Mouse (Mus musculus) lung, postnatal 0 days (tissue): ENCODE results near the gene Mdfi. TPM values are rescaled to one million over a fixed set of nuclear protein-coding genes. Genes with fewer than 3 reads are reported as not detected.
A peak's percentile ranks its signal among the peaks of the same experiment; 100 is the strongest.

Source experiments
- ATAC-seq: fragments of 200-750 bp; cut with Nextera tagmentation; 2 replicates; pipeline ENCODE4 v1.8.0; 2017; ENCODE audit warnings: moderate library complexity
- DNase-seq: peaks from one replicate; pipeline ENCODE4 v3.0.0-alpha.2; 2016; ENCODE audit warnings: low spot score
- H3K27ac ChIP-seq: fragments of 300-500 bp; sonication (generic); 2 replicates; pipeline ENCODE4 v1.5.1; 2014; ENCODE audit warnings: antibody characterized with exemption, mild to moderate bottlenecking, low read length, mixed read lengths
- H3K27me3 ChIP-seq: fragments of 300-500 bp; sonication (generic); replicated peaks from 2 replicates; pipeline ENCODE4 v1.6.1; 2014; ENCODE audit warnings: low read length, mixed read lengths; ENCODE audit not compliant: insufficient read depth
- H3K36me3 ChIP-seq: fragments of 300-500 bp; sonication (generic); 2 replicates; pipeline ENCODE4 v1.6.1; 2014; ENCODE audit warnings: low read length, mixed read lengths; ENCODE audit not compliant: insufficient read depth
- H3K4me1 ChIP-seq: fragments of 300-500 bp; sonication (generic); 2 replicates; pipeline ENCODE4 v1.6.1; 2014; ENCODE audit warnings: antibody characterized with exemption, low read depth, low read length, mixed read lengths; ENCODE audit not compliant: insufficient read depth
- H3K4me2 ChIP-seq: fragments of 300-500 bp; sonication (generic); replicated peaks from 2 replicates; pipeline ENCODE4 v1.6.1; 2014; ENCODE audit warnings: low read depth, mild to moderate bottlenecking, low read length, moderate library complexity, mixed read lengths
- H3K4me3 ChIP-seq: fragments of 300-500 bp; sonication (generic); 2 replicates; pipeline ENCODE4 v1.5.1; 2014; ENCODE audit warnings: low read depth, low read length
- H3K9ac ChIP-seq: fragments of 300-500 bp; sonication (generic); replicated peaks from 2 replicates; pipeline ENCODE4 v1.6.1; 2014; ENCODE audit warnings: low read depth, mild to moderate bottlenecking
- H3K9me3 ChIP-seq: fragments of 300-500 bp; sonication (generic); 2 replicates; pipeline ENCODE4 v1.6.1; 2016; ENCODE audit warnings: low read length, mixed read lengths
- CTCF ChIP-seq: IDR thresholded peaks from 2 replicates; pipeline ENCODE4 v1.5.1; 2016; ENCODE audit warnings: antibody characterized with exemption, mild to moderate bottlenecking
- EP300 ChIP-seq: IDR thresholded peaks from 2 replicates; pipeline ENCODE4 v1.6.1; 2016; ENCODE audit warnings: antibody characterized with exemption, mild to moderate bottlenecking, control low read depth
- WGBS: fragments of 180-500 bp; shearing (Covaris S2); extraction: QIAGEN DNeasy Blood & Tissue Kit; methylation state at CpG from one replicate; pipeline ENCODE4 v1.1.7; 2014; 5-methylcytosine and 5-hydroxymethylcytosine counted together
- polyA plus RNA-seq: library from polyadenylated mRNA; unstranded; fragments of >200 nt; fragmentation: Nextera tagmentation; extraction: Ambion mirVana; gene quantifications from 2 replicates; pipeline ENCODE4 v1.2.1, GENCODE M21; 2015

Gene Mdfi
- polyA plus RNA-seq, 1 experiment from 2014 or later = 9.3 TPM

- WGBS = 61% methylated on average over 9 of the region's 9 CpGs
- Histone ChIP-seq H3K27me3 (no peaks in the 10 kb centered on the region), H3K4me1 (no peaks in the 10 kb centered on the region), H3K9ac (no peak overlapping the region), H3K27ac (no peak overlapping the region), H3K4me3 (no peak overlapping the region), H3K9me3 (no peaks in the 10 kb centered on the region), H3K36me3 (no peaks in the 10 kb centered on the region), H3K4me2 (no peak overlapping the region)
- TF ChIP-seq CTCF (no peak), EP300 (no peak)
- DNase-seq = no peak
- no peak for ATAC-seq
Measured at GRCm38 (mm10) chr17:47797383-47797782, 37.1 kb downstream of the Mdfi start.

GRCm38 (mm10) chr17:47796968-47797367, 37.5 kb downstream of the Mdfi start:
- Histone ChIP-seq H3K4me1 (no peaks in the 10 kb centered on the region), H3K4me2 (no peak overlapping the region), H3K9me3 (no peaks in the 10 kb centered on the region), H3K27ac (no peak overlapping the region), H3K36me3 (no peaks in the 10 kb centered on the region), H3K27me3 (no peaks in the 10 kb centered on the region), H3K4me3 (no peak overlapping the region), H3K9ac (no peak overlapping the region)
- DNase-seq (no peak), ATAC-seq (no peak)
- no peak for TF ChIP-seq EP300
- peak; percentile 42; the same call in 1 of the 2 replicates for TF ChIP-seq CTCF
- WGBS = 66% methylated on average over 4 of the region's 4 CpGs

- H3K4me3 ChIP-seq = no peak overlapping the region
- no peak overlapping the region for H3K9ac ChIP-seq
- no peak for ATAC-seq
- no peak overlapping the region for H3K4me2 ChIP-seq
- no peak overlapping the region for H3K27ac ChIP-seq
- H3K27me3 ChIP-seq = no peaks in the 10 kb centered on the region
- H3K36me3 ChIP-seq = no peaks in the 10 kb centered on the region
- DNase-seq = no peak
- no peaks in the 10 kb centered on the region for H3K4me1 ChIP-seq
- no peaks in the 10 kb centered on the region for H3K9me3 ChIP-seq
- TF ChIP-seq EP300 = no peak
- no peak for TF ChIP-seq CTCF
- WGBS = 70% methylated on average over 16 of the region's 16 CpGs
Measured at GRCm38 (mm10) chr17:47796156-47796816, 38.2 kb downstream of the Mdfi start.

- no peak overlapping the region for H3K27ac ChIP-seq
- H3K9ac ChIP-seq = no peak overlapping the region
- H3K4me1 ChIP-seq = no peaks in the 10 kb centered on the region
- H3K4me3 ChIP-seq = no peak overlapping the region
- H3K9me3 ChIP-seq = no peaks in the 10 kb centered on the region
- no peaks in the 10 kb centered on the region for H3K27me3 ChIP-seq
- no peak overlapping the region for H3K4me2 ChIP-seq
- WGBS = 55% methylated on average over 3 of the region's 3 CpGs
- ATAC-seq (0 out of 2 replicates have a peak, but pooled peaks have one; percentile 17), DNase-seq (peak; percentile 58)
- H3K36me3 ChIP-seq = no peaks in the 10 kb centered on the region
- TF ChIP-seq EP300 (no peak), CTCF (peak; percentile 81)
Measured at GRCm38 (mm10) chr17:47795446-47795845, 39.0 kb downstream of the Mdfi start.

GRCm38 (mm10) chr17:47793377-47793776, 41.1 kb downstream of the Mdfi start:
- ATAC-seq = peak; percentile 75
- H3K9ac ChIP-seq = no peak overlapping the region
- no peaks in the 10 kb centered on the region for H3K9me3 ChIP-seq
- H3K27me3 ChIP-seq = no peaks in the 10 kb centered on the region
- DNase-seq = peak; percentile 91
- 0 out of 2 replicates have a peak overlapping the region, but pooled peaks have one; percentile 7 for H3K27ac ChIP-seq
- no peaks in the 10 kb centered on the region for H3K36me3 ChIP-seq
- TF ChIP-seq CTCF = peak; percentile 99
- TF ChIP-seq EP300 = no peak
- 6% methylated on average over 9 of the region's 9 CpGs for WGBS
- no peaks in the 10 kb centered on the region for H3K4me1 ChIP-seq
- no peak overlapping the region for H3K4me3 ChIP-seq
- no peak overlapping the region for H3K4me2 ChIP-seq

GRCm38 (mm10) chr17:47792098-47792863, 42.2 kb downstream of the Mdfi start:
- Histone ChIP-seq H3K4me1 (no peaks in the 10 kb centered on the region), H3K9ac (no peak overlapping the region), H3K27ac (no peak overlapping the region), H3K36me3 (no peaks in the 10 kb centered on the region), H3K4me2 (no peak overlapping the region), H3K9me3 (no peaks in the 10 kb centered on the region), H3K27me3 (no peaks in the 10 kb centered on the region), H3K4me3 (no peak overlapping the region)
- ATAC-seq (peak; percentile 80), DNase-seq (peak; percentile 90)
- 10% methylated on average over 13 of the region's 15 CpGs for WGBS
- TF ChIP-seq EP300 = no peak
- peak; percentile 98 for TF ChIP-seq CTCF
